Mouse (Mus musculus) heart, adult 2 months (tissue): ENCODE measurements around the gene Anxa3. TPM values are rescaled to one million over a fixed set of nuclear protein-coding genes. Genes with fewer than 3 reads are reported as not detected.

Source experiments
- DNase-seq, 2 experiments: peaks; one replicate each; pipeline ENCODE4 v3.0.0; 2021
- H3K27ac ChIP-seq: fragments of 200-600 bp; 2 replicates; pipeline ENCODE4 v1.8.1; 2022
- H3K27me3 ChIP-seq: fragments of 200-500 bp; 2 replicates; pipeline ENCODE4 v1.6.1; 2012; ENCODE audit warnings: mild to moderate bottlenecking, low read length, inconsistent platforms, mixed read lengths; ENCODE audit not compliant: control insufficient read depth, insufficient read depth
- H3K36me3 ChIP-seq: fragments of 200-500 bp; 2 replicates; pipeline ENCODE4 v1.6.1; 2012; ENCODE audit warnings: low read length, inconsistent platforms; ENCODE audit not compliant: control insufficient read depth, insufficient read depth
- H3K4me1 ChIP-seq: fragments of 200-500 bp; 2 replicates; pipeline ENCODE4 v1.6.1; 2011; ENCODE audit warnings: low read length; ENCODE audit not compliant: control insufficient read depth, insufficient read depth
- H3K4me3 ChIP-seq: fragments of 200-600 bp; 2 replicates; pipeline ENCODE4 v1.8.1; 2022
- H3K79me2 ChIP-seq: fragments of 200-500 bp; replicated peaks from 2 replicates; pipeline ENCODE4 v1.6.1; 2012; ENCODE audit warnings: mild to moderate bottlenecking, inconsistent platforms, low read length, moderate library complexity, mixed read lengths; ENCODE audit not compliant: control insufficient read depth, insufficient read depth
- H3K9ac ChIP-seq: fragments of 200-500 bp; 2 replicates; pipeline ENCODE4 v1.6.1; 2012; ENCODE audit warnings: low read depth, mild to moderate bottlenecking, control low read depth, inconsistent platforms, low read length, mixed read lengths
- CTCF ChIP-seq: fragments of 200-600 bp; IDR thresholded peaks from 2 replicates; pipeline ENCODE4 v1.8.1; 2022; ENCODE audit warnings: antibody characterized with exemption, mild to moderate bottlenecking, moderate library complexity
- EP300 ChIP-seq: fragments of 200-500 bp; IDR thresholded peaks from 2 replicates; pipeline ENCODE4 v1.6.1; 2011; ENCODE audit warnings: low read depth, low read length, control low read depth; ENCODE audit not compliant: insufficient read depth
- POLR2A ChIP-seq: fragments of 200-500 bp; IDR thresholded peaks from 2 replicates; pipeline ENCODE4 v1.6.1; 2011; ENCODE audit warnings: mild to moderate bottlenecking, low read depth, low read length, control low read depth; ENCODE audit not compliant: insufficient read depth
- WGBS: fragments of 180-500 bp; shearing (Covaris S2); methylation state at CpG from one replicate; pipeline ENCODE4 v1.1.7; 2018; 5-methylcytosine and 5-hydroxymethylcytosine counted together
- intact Hi-C: fragments of 180-260 bp; cut with DNase I; formaldehyde crosslinking; loops from one replicate; pipeline ENCODE4 v1.15.1; 2025
- polyA plus RNA-seq: library from polyadenylated mRNA; depleted of rRNA; stranded (reverse); fragments of >200 nt; gene quantifications from 2 replicates; pipeline ENCODE4 v1.2.3, GENCODE M21; 2012
- total RNA-seq, 2 experiments: library from RNA; stranded (reverse); gene quantifications; 2 replicates each; pipeline ENCODE4 v1.2.3; 2021

Gene Anxa3
- total and polyA plus RNA-seq, 3 experiments, result 18.5 to 27.4 (median 24.5) TPM

DNA sequence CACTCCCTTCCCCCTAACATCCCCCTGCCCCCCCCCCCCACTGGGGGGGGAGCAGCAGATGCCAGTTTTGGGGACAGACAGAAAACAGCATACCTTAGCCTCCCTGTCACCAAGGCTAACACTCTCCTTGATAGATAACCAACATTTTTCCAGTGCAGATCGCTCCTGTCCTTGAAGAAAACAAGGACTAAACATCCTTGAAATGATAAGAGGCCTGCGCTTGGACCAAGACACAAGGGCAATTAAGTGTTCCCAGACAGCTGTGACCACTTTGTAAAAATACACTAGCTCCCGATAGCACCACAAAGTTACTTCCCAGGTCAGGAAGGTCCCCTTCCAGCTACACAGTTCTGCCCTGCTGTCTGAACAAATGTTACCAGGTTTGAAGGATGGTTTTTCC, 55.2 kb downstream of the Anxa3 start:
- TF ChIP-seq EP300 (no peak), CTCF (no peak), POLR2A (no peak)
- no peaks in the 10 kb centered on the region for H3K79me2 ChIP-seq
- no peaks in the 10 kb centered on the region for H3K27me3 ChIP-seq
- no peak for DNase-seq
- H3K4me3 ChIP-seq, result no peak overlapping the region
- no peak overlapping the region for H3K9ac ChIP-seq
- H3K27ac ChIP-seq, result no peak overlapping the region
- H3K36me3 ChIP-seq, result no peaks in the 10 kb centered on the region
- intact Hi-C loops, result no loop called here
- WGBS, result 32% methylated on average over 3 of the region's 3 CpGs
- no peaks in the 10 kb centered on the region; the same call in 1 of the 2 replicates for H3K4me1 ChIP-seq

GRCm38 (mm10) chr5:96849232-96849631, 56.1 kb downstream of the Anxa3 start:
- Histone ChIP-seq H3K27ac (no peak overlapping the region), H3K79me2 (no peaks in the 10 kb centered on the region), H3K4me1 (no peaks in the 10 kb centered on the region; the same call in 1 of the 2 replicates), H3K36me3 (no peaks in the 10 kb centered on the region), H3K4me3 (no peak overlapping the region), H3K9ac (no peak overlapping the region), H3K27me3 (no peaks in the 10 kb centered on the region)
- no peak for DNase-seq
- 51% methylated on average over 3 of the region's 3 CpGs for WGBS
- intact Hi-C loops, result no loop called here
- no peak for TF ChIP-seq EP300
- no peak for TF ChIP-seq CTCF
- TF ChIP-seq POLR2A, result no peak

- Histone ChIP-seq H3K27ac (no peak overlapping the region), H3K4me3 (no peak overlapping the region), H3K79me2 (no peaks in the 10 kb centered on the region), H3K9ac (no peak overlapping the region), H3K27me3 (no peaks in the 10 kb centered on the region), H3K36me3 (no peaks in the 10 kb centered on the region), H3K4me1 (no peaks in the 10 kb centered on the region; the same call in 1 of the 2 replicates)
- DNase-seq, result no peak
- intact Hi-C loops, result loop anchor here (10.0 kb wide), 1 partner anchor 141 kb away; the partner anchor contains the start of gene Bmp2k
- TF ChIP-seq EP300 (no peak), CTCF (no peak), POLR2A (no peak)
- WGBS, result 66% methylated on average over 3 of the region's 3 CpGs
Observed at GRCm38 (mm10) chr5:96853451-96853850, 60.3 kb downstream of the Anxa3 start.

DNA sequence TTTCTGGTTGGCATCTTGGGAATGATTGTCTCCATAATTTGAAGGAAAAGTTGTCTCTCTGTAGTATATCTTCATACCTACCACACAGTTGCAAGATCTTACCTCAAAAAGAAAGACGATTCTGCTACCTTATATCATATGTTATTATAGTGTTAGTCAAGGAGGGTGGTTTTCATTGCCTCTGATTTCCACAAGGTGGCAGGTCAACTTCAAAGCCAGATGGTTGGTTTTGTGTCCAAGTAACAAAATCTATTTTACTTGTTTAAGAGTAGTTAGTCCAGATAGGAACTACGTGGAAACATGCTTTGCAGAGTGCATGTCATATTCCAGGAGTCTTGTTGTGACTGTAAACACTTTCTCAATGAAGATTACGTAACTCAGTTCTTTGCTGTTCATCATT, 61.2 kb downstream of the Anxa3 start:
- 43% methylated on average over 3 of the region's 3 CpGs for WGBS

GRCm38 (mm10) chr5:96859938-96860337, 66.8 kb downstream of the Anxa3 start:
- H3K27ac ChIP-seq, result no peak overlapping the region
- H3K79me2 ChIP-seq, result no peaks in the 10 kb centered on the region
- H3K36me3 ChIP-seq, result no peaks in the 10 kb centered on the region
- H3K4me1 ChIP-seq, result no peaks in the 10 kb centered on the region
- no peaks in the 10 kb centered on the region for H3K27me3 ChIP-seq
- no peak overlapping the region for H3K9ac ChIP-seq
- 63% methylated on average over 1 of the region's 1 CpGs for WGBS
- no peak for TF ChIP-seq POLR2A
- TF ChIP-seq CTCF, result no peak
- TF ChIP-seq EP300, result no peak
- DNase-seq, result no peak
- intact Hi-C loops, result loop anchor here (10.0 kb wide), 1 partner anchor 135 kb away; the partner anchor contains the start of gene Bmp2k
- H3K4me3 ChIP-seq, result no peak overlapping the region

More for the DNA sequence above, 61.2 kb downstream of the Anxa3 start:
- H3K4me1 ChIP-seq, result no peaks in the 10 kb centered on the region; the same call in 1 of the 2 replicates
- H3K9ac ChIP-seq, result no peak overlapping the region
- TF ChIP-seq POLR2A (no peak), CTCF (peak; percentile 75)
- intact Hi-C loops, result loop anchor here (10.0 kb wide), 1 partner anchor 140 kb away; the partner anchor contains the start of gene Bmp2k
- DNase-seq, result no peak
- no peak overlapping the region for H3K4me3 ChIP-seq
- H3K27ac ChIP-seq, result no peak overlapping the region
- H3K27me3 ChIP-seq, result no peaks in the 10 kb centered on the region
- H3K36me3 ChIP-seq, result no peaks in the 10 kb centered on the region
- H3K79me2 ChIP-seq, result no peaks in the 10 kb centered on the region

GRCm38 (mm10) chr5:96867171-96867570, 74.0 kb downstream of the Anxa3 start:
- no peaks in the 10 kb centered on the region for H3K36me3 ChIP-seq
- H3K27ac ChIP-seq, result no peak overlapping the region
- TF ChIP-seq CTCF (no peak), EP300 (no peak), POLR2A (no peak)
- no peak overlapping the region for H3K4me3 ChIP-seq
- no peak for DNase-seq
- no peaks in the 10 kb centered on the region for H3K4me1 ChIP-seq
- WGBS, result 85% methylated on average over 4 of the region's 4 CpGs
- H3K27me3 ChIP-seq, result no peaks in the 10 kb centered on the region
- H3K9ac ChIP-seq, result no peak overlapping the region
- no peaks in the 10 kb centered on the region for H3K79me2 ChIP-seq
- intact Hi-C loops, result no loop called here
